Mouse (Mus musculus): ENCODE results near the gene Rbm14. TPM values are rescaled to one million over a fixed set of nuclear protein-coding genes. Genes with fewer than 3 reads are reported as not detected.

Gene Rbm14
- 23.2 and 88.3 TPM in 2 replicates for polyA plus RNA-seq (2012; ENCODE audit: low replicate concordance)

GRCm38 (mm10) chr19:4811063-4811908, at the start of gene Rbm14, which contains the start of gene Gm21992:
Gene Rbm14, minus strand, starts transcription at chr19:4811634.
Gene Gm21992, minus strand, starts transcription at chr19:4811612.

GRCm38 (mm10) chr19:4854552-4855469, 43.4 kb upstream of the Rbm14 start, which contains the start of gene Ctsf:
Gene Ctsf, plus strand, starts transcription at chr19:4855130.

GRCm38 (mm10) chr19:4839149-4839548, 27.7 kb upstream of the Rbm14 start, which contains the start of the genes Ccs and Ccdc87:
Gene Ccs, minus strand, starts transcription at chr19:4839332.
Gene Ccdc87, plus strand, starts transcription at chr19:4839366.

GRCm38 (mm10) chr19:4793831-4794422, 17.5 kb downstream of the Rbm14 start, which contains the start of gene Rbm4:
Gene Rbm4, minus strand, starts transcription at chr19:4793901.

GRCm38 (mm10) chr19:4756193-4756911, 55.1 kb downstream of the Rbm14 start, which contains the start of gene Rbm4b:
Gene Rbm4b, plus strand, starts transcription at chr19:4756497.

Other genes with a start within 250 kb of the Rbm14 start
- gene Lrfn4, start 196.0 kb downstream of the Rbm14 start, polyA plus RNA-seq (2012; ENCODE audit: low replicate concordance), result 8.4 and 9.4 TPM in 2 replicates
- 10.5 and 69.0 TPM in 2 replicates for gene Rce1, start 186.0 kb downstream of the Rbm14 start, polyA plus RNA-seq (2012; ENCODE audit: low replicate concordance)
- gene Gm960, start 113.0 kb downstream of the Rbm14 start, polyA plus RNA-seq (2012; ENCODE audit: low replicate concordance), result 1.1 TPM in 1 of 2 replicates, not detected in the other
- 0.06 and 0.20 TPM in 2 replicates for gene Sptbn2, start 100.5 kb downstream of the Rbm14 start, polyA plus RNA-seq (2012; ENCODE audit: low replicate concordance)
- 3.1 and 4.8 TPM in 2 replicates for gene Rbm4b, start 55.1 kb downstream of the Rbm14 start, polyA plus RNA-seq (2012; ENCODE audit: low replicate concordance)
- 3.0 and 9.7 TPM in 2 replicates for gene Rbm4, start 17.7 kb downstream of the Rbm14 start, polyA plus RNA-seq (2012; ENCODE audit: low replicate concordance)
- gene Gm21992, start within 50 bp of the Rbm14 start, polyA plus RNA-seq (2012; ENCODE audit: low replicate concordance), result 3.5 and 7.0 TPM in 2 replicates
- 21.4 and 110 TPM in 2 replicates for gene Ccs, start 27.7 kb upstream of the Rbm14 start, polyA plus RNA-seq (2012; ENCODE audit: low replicate concordance)
- not detected in 2 replicates for gene Ccdc87, start 27.7 kb upstream of the Rbm14 start, polyA plus RNA-seq (2012; ENCODE audit: low replicate concordance)
- 17.8 and 31.5 TPM in 2 replicates for gene Ctsf, start 43.5 kb upstream of the Rbm14 start, polyA plus RNA-seq (2012; ENCODE audit: low replicate concordance)
- gene Actn3, start 66.3 kb upstream of the Rbm14 start, polyA plus RNA-seq (2012; ENCODE audit: low replicate concordance), result 0.37 and 0.66 TPM in 2 replicates
- gene Zdhhc24, start 67.0 kb upstream of the Rbm14 start, polyA plus RNA-seq (2012; ENCODE audit: low replicate concordance), result 5.1 and 6.1 TPM in 2 replicates
- 4.4 and 8.3 TPM in 2 replicates for gene Bbs1, start 95.0 kb upstream of the Rbm14 start, polyA plus RNA-seq (2012; ENCODE audit: low replicate concordance)
- gene Dpp3, start 116.7 kb upstream of the Rbm14 start, polyA plus RNA-seq (2012; ENCODE audit: low replicate concordance), result 49.7 and 54.1 TPM in 2 replicates
- 0.11 and 0.36 TPM in 2 replicates for gene Peli3, start 131.5 kb upstream of the Rbm14 start, polyA plus RNA-seq (2012; ENCODE audit: low replicate concordance)
- 41.9 and 74.6 TPM in 2 replicates for gene Mrpl11, start 150.5 kb upstream of the Rbm14 start, polyA plus RNA-seq (2012; ENCODE audit: low replicate concordance)
- gene Npas4, start 178.7 kb upstream of the Rbm14 start, polyA plus RNA-seq (2012; ENCODE audit: low replicate concordance), result 0.14 and 0.37 TPM in 2 replicates
- gene Slc29a2, start 212.2 kb upstream of the Rbm14 start, polyA plus RNA-seq (2012; ENCODE audit: low replicate concordance), result 3.2 and 6.6 TPM in 2 replicates
- 6.5 TPM in 2 replicates for gene B4gat1, start 227.2 kb upstream of the Rbm14 start, polyA plus RNA-seq (2012; ENCODE audit: low replicate concordance)
- gene AC124502.3, start 227.3 kb upstream of the Rbm14 start, polyA plus RNA-seq (2012; ENCODE audit: low replicate concordance), result not detected in 2 replicates
- 29.9 and 97.0 TPM in 2 replicates for gene Brms1, start 229.7 kb upstream of the Rbm14 start, polyA plus RNA-seq (2012; ENCODE audit: low replicate concordance)
- gene Rin1, start 238.8 kb upstream of the Rbm14 start, polyA plus RNA-seq (2012; ENCODE audit: low replicate concordance), result 0.43 and 0.90 TPM in 2 replicates

Measured in leukemia stem cell, adult 10-12 weeks (primary cell).